Mouse (Mus musculus): ENCODE measurements around the gene Tomm34.

The Tomm34 gene

GRCm38 (mm10) chr2:164047197-164047690 lies 23.7 kb downstream of the Tomm34 start:
- TF ChIP-seq GATA4 (IDR thresholded peaks at IDR 0.05; ENCODE audit: insufficient replicate concordance, low read length) = no peak

GRCm38 (mm10) chr2:164041523-164041922 lies 29.4 kb downstream of the Tomm34 start:
- TF ChIP-seq GATA4 (IDR thresholded peaks at IDR 0.05; ENCODE audit: insufficient replicate concordance, low read length) = no peak

DNA sequence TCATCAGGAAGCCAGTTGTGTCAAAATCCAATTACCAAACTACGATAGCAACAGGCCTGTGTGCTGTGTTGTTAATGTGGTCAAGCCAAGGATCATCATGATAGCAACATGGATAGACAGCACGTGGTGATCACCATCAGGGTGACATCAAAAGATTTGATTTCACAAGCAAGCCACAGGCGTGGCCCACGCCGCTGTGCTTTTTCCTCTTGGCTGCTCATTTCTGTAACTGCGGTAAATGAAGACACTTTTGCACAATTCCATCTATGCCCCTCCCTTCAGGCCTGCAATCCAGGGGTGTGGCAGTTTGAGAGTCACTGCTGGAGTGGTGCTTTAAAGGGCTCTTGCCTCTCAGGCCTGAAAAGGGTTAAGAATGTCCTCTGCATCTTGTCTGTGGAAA lies 30.0 kb downstream of the Tomm34 start:
- no peak for TF ChIP-seq GATA4 (IDR thresholded peaks at IDR 0.05; ENCODE audit: insufficient replicate concordance, low read length)

- TF ChIP-seq GATA4 (IDR thresholded peaks at IDR 0.05; ENCODE audit: insufficient replicate concordance, low read length) = no peak
Measured at GRCm38 (mm10) chr2:164038407-164039028, 32.5 kb downstream of the Tomm34 start.

GRCm38 (mm10) chr2:164036520-164037019 lies 34.4 kb downstream of the Tomm34 start:
- no peak for TF ChIP-seq GATA4 (IDR thresholded peaks at IDR 0.05; ENCODE audit: insufficient replicate concordance, low read length)

- no peak for TF ChIP-seq GATA4 (IDR thresholded peaks at IDR 0.05; ENCODE audit: insufficient replicate concordance, low read length)
Measured at GRCm38 (mm10) chr2:164032973-164033372, 38.0 kb downstream of the Tomm34 start.

- TF ChIP-seq GATA4 (IDR thresholded peaks at IDR 0.05; ENCODE audit: insufficient replicate concordance, low read length) = no peak
Measured at GRCm38 (mm10) chr2:164031147-164031546, 39.8 kb downstream of the Tomm34 start.

GRCm38 (mm10) chr2:164025150-164025549 lies 45.8 kb downstream of the Tomm34 start, which contains the start of gene Pabpc1l:
Pabpc1l (plus strand) TSS chr2:164025450.
- no peak for TF ChIP-seq GATA4 (IDR thresholded peaks at IDR 0.05; ENCODE audit: insufficient replicate concordance, low read length)

DNA sequence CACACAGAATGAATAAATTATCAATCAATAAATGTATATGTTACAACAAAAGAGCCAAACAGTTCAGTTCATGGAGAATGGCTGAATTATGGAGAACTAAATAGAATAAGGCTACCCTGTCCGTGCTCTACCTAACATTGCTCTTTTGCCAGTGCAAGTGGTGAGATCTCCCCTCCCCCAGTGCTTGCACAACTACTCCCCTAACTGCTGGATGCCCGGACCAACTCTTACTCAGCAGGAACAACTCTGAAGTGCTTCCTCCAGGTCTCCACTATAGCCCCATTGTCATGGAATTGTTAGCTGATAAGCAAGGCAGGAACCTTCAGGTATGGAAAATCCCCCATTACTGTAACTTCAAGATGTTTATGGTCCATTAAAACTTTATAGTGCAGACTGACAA lies 48.9 kb downstream of the Tomm34 start:
- TF ChIP-seq GATA4 (IDR thresholded peaks at IDR 0.05; ENCODE audit: insufficient replicate concordance, low read length) = no peak

- peak; percentile 59; the same call in 1 of the 2 replicates for TF ChIP-seq GATA4 (IDR thresholded peaks at IDR 0.05; ENCODE audit: insufficient replicate concordance, low read length)
Measured at GRCm38 (mm10) chr2:164019943-164020342, 51.0 kb downstream of the Tomm34 start.

- TF ChIP-seq GATA4 (IDR thresholded peaks at IDR 0.05; ENCODE audit: insufficient replicate concordance, low read length) = no peak
Measured at GRCm38 (mm10) chr2:164018910-164019309, 52.1 kb downstream of the Tomm34 start.

DNA sequence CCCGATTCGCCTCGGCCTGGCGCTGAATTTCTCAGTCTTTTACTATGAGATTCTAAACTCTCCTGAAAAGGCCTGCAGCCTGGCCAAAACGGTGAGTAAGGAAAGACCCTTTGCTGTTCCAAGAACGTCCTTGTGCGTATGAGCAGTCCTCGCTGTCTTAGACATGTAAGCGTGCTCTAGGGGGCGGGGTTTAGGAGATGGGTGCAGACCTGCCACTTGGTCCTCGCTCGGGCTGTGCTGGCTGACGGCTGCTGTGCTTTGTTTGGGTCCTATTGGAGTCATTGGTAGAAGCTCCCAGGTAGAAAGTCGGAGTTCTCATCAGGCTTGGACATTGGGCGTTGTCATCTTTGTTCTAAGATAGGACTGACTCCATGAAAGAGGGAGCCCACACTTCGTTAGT lies 55.7 kb downstream of the Tomm34 start:
- no peak for TF ChIP-seq GATA4 (IDR thresholded peaks at IDR 0.05; ENCODE audit: insufficient replicate concordance, low read length)

GRCm38 (mm10) chr2:164010944-164011343 lies 60.0 kb downstream of the Tomm34 start:
- TF ChIP-seq GATA4 (IDR thresholded peaks at IDR 0.05; ENCODE audit: insufficient replicate concordance, low read length) = no peak

DNA sequence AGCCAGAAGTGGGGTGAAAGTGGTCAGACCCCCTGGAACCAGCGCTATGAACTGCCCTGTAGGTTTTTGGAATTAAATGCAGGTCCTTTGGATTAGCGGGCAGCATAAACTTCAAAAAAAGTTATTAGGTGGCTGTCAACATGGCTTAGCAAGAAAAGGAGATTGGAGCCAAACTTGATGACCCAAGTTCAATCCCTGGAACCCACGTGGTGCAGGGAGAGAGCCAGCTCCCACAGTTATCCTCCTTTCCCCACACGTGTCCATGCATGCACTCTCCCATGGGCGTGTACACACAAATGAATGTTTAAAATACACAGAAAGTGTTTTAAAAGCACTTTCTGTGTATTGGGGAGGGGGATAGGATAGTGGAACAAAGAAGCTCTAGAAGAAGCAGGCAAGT lies 60.5 kb downstream of the Tomm34 start:
- TF ChIP-seq GATA4 (IDR thresholded peaks at IDR 0.05; ENCODE audit: insufficient replicate concordance, low read length) = no peak

- TF ChIP-seq GATA4 (IDR thresholded peaks at IDR 0.05; ENCODE audit: insufficient replicate concordance, low read length) = no peak
Measured at GRCm38 (mm10) chr2:164009227-164009626, 61.7 kb downstream of the Tomm34 start.

DNA sequence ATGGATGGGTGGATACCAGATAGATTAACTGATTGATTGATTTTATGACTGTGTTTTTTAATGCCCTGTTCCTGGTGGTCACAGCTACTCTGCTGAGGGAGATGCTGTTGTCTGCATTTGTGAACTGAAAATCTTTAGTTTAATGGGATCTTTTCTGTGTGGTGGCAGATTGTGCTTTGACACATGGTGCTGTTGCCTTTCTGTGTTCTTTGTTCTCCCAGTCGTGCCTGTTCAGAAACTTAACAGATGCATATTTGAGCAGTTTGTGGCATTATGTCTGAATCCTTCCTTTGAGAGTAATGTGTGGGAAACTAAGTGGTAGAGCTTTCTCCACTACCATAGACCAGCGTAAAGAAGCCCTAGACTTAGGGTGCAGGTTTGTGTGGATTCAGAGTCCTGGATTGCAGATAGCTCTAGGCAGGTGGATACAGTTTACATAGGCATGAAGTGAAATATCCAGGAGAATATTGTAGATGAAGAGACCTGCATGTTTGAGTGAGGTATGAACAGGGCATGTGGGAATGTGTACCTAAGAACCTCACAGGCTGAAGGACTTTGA lies 62.9 kb downstream of the Tomm34 start:
- no peak for TF ChIP-seq GATA4 (IDR thresholded peaks at IDR 0.05; ENCODE audit: insufficient replicate concordance, low read length)

Data from liver, adult (tissue).